Mouse (Mus musculus): ENCODE measurements around the gene Csmd2.

Gene Csmd2

DNA sequence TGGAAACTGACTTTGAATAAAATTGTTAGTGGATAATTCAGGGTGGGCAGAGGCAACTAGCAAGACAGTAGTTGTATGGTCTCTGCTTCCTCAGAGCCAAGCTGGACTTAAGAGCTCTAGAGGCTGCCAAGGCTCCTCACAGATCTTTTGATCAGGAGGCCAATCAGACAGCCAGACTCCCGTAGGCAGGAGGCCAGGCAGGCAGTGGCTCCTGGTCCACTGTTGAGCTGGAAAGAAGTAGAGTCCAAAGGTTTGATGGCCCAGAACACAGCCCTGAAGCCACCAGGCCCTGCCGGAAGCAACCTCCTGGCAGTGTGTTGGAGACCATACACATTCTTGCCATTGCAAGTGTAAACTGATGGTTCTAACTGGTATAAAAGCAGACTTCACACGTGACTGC, 155.5 kb downstream of the Csmd2 start:
- DNase-seq = no peak

DNA sequence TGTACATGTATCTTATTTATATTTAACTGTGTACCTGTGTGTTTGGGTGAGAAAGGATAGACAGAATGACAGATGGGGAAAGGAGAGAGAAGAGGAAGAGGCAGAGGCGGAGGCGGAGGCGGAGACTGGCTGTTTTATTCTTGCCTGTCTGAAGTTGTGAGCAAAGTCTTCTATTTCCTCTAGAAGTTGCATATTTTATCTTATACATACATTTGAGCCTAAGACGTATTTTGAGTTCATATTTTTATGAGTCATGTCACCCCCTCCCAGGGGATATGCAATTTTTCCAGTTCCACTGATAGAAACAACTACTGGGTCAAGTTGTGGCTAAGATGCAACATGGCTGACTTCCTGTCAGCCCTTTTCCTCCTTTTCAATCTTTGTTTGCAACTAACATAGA, 161.9 kb downstream of the Csmd2 start:
- no peak for DNase-seq

DNA sequence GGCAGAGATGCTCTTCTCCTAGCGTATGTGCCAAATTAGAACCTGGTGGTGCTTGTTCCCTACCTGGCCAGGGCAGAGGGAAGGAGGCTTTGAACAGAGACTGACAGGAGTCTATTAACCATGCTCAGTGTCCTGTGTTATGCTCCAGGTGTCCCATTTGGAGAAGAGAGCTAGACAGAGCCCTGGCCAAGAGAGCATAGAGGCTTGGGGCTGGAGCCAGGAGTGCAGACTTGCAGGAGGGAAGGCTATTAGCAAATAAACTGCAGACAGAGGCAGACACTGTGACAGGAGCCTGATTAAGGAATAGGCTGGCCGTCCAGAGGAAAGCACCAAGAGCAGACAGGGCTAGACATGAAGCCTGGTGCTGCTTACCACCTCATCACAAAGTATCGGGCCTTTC, 164.4 kb downstream of the Csmd2 start:
- no peak for DNase-seq

DNA sequence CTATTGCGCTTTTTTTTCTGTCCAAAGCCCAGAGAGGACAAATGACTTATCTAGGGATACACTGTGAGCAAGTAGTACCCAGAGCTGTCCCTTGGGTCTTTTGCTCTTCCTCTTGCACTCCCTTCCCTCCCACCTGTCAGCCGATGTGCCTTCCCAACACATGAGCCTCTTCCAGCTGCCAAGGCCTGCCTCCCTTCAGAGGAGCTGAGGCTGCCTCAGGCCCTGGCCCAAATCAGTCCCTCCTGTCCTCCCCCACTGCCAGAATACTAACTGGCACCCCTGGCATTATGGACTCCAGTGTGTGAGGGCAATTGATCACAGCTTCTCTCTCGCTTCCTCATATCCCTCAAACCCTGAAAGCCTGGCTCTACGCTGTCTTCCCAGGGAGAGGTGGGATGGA, 165.5 kb downstream of the Csmd2 start:
- DNase-seq = no peak

DNA sequence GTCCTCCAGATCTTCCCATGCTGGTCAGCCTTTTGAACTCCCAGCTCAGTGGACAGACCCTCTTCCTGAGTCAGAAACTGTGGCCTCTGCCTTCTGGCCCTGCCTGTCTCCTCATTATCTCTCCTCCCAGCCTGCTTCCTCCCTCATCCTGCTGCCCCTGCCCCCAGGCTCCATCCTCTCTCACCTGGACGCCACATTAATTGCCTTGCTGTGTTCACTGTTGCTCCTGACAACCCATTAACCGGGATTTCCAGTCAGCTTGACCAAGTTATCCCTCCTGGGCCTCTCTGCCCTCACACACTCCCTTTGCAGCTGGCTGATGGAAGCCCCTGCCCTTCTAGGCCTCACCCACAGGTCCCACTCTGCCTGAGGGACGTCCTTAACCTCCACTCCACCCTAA, 167.6 kb downstream of the Csmd2 start:
- no peak for DNase-seq

DNA sequence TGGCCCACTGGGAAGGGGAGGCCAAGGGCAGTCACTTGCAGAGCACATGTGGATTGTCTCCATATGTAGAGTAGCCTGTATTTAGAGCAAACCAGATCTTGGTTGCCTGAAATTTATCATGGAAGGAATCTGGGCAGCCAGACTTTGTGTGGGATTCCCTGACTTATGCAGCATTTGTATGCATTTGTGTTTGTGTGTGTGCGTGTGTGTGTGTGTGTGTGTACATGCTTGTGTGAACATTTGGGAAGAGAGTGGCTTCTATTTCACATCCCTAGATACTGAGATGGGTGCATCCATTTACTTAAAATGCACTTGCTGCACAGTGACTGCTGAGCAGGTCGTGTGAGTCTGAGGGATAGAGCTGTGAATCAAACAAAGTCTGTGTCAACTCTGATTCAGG, 173.0 kb downstream of the Csmd2 start:
- DNase-seq = no peak

DNA sequence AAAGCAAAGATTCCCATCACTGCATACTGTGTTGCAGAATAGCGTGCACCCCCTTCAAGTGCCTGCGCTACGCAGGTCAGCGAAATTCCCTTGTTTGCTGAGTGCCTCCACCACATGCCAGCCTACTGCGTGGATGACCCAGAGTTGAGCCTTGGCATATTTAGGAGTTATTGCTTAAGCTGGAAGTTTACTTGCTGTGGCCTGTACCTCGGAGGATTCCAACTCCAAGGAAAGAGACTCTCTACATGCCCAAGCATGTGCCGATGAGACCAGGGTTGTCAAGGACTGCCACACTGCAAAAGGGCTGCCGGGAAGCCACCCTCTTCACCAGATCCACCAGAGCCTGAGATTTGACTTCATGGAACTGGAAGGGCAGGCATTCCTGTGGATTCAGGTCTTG, 182.5 kb downstream of the Csmd2 start:
- DNase-seq = no peak

DNA sequence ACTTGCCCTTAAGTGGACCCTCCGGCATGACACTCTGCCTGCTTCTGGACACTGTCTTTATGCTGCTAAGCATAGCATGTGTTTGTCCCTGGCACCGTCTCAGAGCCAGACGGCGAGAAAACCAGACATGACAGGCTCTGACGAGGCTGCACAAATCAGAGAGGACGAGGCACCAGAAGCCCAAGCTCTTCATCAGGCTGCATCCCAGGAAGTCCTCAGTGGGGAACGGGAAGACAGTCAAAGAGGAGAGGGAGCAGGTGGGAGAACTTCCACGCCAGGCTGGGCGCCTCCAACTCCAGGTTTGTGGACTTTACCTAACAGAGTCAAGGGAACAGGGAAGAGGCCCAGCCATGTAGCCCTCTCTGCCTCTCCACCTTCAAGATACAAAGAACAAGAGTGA, 183.6 kb downstream of the Csmd2 start:
- DNase-seq = no peak

DNA sequence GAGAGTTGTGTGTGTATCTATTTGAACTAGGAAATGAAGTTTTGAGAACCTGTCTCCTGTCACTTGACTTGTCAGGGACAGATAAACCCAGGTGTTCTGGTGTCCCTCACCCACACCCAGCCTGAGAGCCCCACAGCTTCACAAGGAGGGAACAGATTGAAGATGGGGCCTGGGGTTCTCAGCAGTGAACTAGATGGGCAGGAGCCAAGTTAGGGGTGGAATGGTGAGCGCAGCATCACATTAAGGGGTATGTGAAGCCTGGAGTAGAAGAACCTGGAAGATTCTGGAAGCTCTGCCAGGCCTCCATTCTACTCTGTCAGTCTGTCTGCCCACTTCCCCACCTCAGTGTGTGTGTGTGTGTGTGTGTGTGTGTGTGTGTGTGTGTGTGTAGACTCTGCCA, 184.0 kb downstream of the Csmd2 start:
- no peak for DNase-seq

DNA sequence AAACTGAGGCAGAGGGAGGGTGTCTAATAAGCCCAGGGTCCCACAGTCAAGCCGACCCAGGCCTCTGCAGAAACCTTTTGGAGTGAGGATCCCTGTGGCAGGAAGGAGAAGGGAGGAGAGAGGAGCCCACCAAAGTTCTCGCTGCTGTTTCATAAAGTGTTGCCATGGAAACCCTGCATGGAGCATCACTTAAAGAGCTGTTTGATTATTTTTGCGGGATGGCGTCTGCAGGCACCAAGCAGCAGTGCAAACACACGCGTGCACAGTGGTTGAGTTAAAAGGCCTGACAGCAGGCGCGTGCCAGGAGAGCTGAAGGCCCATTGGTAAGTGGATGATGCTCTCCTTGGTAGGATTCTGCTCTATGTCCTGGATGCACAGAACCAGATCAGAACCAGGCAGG, 191.3 kb downstream of the Csmd2 start:
- no peak for DNase-seq

DNA sequence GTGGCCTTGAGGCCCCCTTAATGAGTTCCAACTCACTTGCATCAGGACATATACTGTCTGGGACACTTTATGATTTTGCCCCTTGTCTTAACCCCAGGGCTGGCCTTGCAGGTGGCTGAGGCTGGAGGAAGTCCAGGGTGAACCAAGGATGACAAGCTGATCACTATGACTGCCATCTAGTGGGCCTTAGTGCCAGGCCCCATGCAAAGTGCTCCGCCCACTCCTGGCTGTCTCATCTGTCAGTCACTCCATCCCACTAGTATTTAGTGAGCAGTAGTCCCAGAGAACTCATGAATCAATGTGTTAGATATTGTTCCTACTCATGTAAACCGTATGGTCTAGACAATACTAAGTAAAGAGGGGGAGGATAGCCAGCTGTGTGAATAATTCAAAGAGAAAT, 191.9 kb downstream of the Csmd2 start:
- no peak for DNase-seq

DNA sequence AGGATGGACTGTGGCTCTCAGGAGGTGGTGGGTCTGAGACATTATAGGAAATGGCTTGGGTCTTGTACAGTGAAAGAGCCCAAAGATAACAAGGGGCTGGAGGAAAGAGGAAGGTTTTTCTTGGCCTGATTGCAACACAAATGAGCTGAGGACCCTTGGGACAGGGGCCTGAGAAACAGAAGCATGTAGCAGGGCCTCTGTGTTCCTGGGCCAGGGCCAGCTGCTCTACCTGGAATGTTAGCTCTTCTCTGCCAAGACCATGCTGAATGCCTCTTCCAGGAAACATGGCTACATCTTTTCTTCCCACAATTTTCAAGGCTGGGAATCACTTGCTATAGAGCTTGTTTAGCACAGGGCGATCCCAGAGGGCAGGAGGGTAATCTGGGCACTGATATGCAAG, 197.1 kb downstream of the Csmd2 start:
- DNase-seq = no peak

DNA sequence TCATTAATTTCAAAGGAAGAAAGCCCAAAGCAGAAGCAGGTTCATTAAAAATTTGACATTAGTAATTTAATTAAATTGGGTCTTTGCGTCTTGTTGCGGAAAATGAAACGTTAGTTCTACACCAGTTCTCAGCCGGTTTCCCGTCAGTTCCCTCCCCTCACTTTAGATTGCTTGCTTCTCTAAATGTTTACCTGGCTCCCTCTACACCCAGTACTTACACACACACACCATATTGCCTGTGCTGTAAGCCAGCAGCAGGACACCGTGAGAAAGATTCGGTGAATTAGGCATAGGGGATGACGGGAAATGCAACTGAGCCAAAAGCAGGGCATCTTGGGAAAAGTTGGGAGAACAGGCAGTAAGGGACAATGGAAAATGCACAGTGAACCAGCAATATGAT, 206.8 kb downstream of the Csmd2 start:
- no peak for DNase-seq

DNA sequence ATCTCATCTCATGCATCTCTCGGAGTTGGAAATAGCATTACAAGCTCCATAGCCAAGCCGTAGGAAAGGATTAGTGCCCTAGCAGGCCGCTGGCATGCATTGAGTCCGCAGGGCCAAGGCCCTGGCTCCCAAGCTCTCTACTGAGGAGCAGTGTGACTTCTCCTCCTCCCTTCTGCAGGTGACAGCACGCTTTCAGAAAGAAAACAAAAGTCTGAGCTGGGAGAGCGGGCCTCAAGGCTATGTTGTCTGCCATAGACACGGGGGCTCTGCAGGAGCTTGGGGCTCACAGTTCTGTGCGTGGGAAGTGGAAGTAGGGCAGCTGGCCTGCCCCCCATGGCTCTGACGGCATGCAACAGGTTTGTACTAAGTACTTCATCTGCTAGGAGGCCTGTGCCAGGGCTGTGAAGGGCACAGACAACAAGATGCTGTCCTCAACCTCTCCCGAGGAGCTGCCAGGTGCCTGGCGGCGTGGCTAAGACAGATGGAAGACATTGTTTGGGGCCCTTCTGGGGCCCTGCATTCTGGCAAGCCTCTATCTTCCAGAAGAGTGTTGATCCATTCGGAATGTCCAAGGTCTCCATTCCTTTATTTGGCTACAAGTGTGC, 230.4 kb downstream of the Csmd2 start:
- no peak for DNase-seq

DNA sequence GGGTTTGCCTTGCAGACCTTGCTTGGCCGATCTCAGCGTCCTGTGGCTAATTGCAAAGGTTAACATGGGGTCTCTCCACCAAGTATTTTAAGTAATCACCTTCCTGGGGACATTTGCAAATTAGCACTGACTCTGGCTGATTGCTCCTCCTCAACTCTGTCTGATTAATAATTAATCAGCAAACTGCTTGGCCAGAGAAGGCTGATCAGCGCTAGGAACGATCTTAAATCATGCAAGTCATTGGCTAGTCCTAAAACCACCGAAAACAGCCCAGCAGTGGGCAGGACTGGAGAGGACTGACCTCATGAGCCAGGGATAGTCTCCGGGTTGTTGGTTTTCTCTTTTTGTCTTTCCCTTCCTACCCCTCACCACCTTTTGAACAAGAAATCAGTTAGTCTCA, 236.8 kb downstream of the Csmd2 start:
- no peak for DNase-seq

DNA sequence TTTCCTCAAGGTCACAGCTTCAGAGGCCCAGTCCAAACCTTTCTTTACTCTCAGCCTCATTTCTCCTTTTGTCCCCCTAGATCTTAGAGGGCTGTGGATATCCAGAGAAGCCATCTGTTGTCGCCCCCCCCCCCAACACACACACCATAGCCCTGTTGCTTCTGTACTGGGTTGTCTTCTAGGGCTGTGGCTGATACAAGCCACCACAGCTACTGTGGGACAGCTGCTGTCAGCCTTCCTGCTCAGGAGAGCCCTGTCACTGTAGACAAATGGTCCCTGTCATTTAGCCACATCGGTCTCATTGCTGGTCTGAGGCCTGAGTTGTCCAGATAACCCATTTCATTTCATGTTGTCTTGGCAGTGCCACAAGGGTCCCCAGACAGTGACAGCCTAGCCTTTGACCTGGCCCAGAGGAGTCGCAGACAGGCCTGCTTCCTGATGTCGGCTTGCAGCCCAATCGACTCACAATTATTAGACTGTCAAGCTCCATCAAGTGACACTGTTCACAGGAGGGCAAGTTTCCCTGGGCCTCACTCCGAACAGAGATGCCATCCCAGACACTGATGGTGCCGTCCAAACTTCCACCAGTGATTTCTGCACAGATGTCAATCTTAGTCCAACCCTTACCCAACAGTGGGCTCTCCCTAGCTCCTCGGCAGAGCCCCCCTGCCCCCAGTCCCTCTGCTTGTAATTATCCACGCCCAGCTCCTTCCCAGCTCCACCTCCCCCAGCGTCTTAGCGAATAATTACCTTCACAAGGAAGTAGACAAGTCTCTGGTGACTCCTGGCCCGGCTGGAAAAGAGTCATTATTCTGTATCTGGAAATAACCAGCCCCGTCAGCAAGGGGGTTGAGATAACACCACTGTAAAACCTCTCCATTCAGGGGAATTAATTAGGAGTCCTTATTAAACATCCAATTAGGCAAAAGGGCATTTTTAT, 240.0 kb downstream of the Csmd2 start:
- no peak for DNase-seq

DNA sequence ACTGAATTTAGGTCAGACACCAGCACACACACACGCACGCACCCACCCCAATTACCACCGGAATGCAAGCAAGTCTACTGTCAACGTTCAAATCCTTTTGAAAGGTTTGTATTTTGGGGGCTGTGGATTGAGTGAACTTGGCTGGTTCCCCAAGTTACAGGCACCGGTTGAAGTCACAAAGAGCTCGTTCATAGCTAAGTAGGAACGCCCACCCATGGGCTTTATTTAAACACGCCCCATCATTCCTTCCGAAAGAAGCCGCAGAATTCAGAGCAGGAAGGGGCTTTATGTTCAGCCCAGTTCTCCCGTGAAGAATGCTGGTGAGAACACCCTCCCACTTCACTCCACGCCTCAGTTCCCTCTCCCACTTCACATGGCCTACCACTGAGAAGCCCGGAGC, 245.8 kb downstream of the Csmd2 start:
- no peak for DNase-seq

DNA sequence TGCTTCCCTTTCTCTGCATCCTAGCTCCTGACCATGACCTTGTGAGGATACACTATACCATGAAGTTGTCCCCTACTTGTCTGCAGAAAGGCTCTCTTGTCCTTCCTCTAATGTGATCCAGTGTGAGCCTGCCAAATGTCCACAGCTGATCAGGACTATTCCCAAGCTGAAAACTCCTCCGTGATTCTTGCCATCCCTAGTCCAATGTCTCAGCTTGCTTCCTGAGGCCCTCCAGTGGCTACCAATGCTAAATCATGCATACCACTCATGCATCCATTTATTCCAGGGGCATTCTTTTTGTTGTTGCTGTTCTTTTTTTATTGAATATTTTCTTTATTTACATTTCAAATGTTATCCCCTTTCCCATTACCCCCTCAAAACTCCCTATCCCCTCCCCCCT, 251.5 kb downstream of the Csmd2 start:
- no peak for DNase-seq

DNA sequence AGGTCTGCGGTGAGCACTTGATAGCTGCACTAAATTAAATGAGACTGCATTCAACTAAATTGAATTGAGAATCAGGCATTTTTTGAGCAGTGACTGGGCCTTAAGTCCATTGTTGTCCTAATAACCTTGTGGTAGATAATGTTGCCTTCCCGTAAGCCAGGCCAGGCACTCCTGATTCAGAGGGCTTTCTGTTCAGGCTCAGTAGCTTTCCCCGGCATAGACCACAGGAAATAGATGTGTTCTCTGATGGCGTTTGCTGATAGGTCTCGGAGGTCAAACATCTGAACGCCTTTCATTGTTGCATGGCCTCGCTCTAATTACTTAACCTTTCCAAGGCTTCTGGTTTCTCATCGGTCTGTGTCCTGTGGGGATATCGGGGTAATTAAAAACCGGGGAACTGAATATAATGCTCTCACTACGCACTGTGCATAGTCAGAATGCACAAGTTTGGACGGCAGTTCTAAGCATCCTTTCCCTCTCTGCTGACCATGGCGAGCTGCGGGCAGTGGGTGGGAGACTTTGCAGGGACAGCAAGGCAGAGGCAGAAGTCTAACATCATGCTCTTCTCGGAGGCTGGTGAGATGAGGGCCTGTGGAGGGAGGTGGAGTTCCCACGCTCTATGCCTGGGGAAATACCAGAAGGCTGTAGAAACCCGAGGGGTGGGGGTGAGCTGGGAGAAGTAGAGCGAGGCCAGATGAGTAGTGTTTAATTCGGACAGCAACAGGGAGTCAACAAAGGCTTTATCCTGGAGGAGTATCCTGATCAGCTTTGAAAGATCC, 253.6 kb downstream of the Csmd2 start:
- no peak for DNase-seq

DNA sequence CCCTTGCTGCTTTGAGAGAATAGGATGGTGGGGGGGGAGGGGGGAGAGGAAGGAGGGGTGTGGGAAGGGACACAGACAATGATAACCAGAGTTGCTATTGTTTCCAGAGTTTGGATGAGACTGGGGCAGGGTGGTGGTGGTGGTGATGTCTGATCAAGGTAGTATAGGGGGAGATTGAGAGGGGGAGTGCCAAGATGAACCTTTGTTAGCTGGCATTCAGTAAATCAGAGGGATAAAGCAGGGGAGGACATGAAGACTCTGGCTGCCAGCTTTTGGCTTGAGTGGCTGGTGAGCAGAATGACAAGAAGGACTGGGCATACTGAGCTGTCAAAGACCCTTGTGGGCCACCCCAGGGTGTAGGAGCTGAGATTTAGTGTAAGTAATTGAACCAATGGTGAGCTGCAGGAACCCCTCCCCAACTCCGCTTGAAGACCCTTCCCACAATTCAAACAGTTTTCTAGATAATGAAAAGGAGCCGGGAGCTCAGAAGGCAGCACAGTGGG, 254.2 kb downstream of the Csmd2 start:
- DNase-seq = no peak

DNA sequence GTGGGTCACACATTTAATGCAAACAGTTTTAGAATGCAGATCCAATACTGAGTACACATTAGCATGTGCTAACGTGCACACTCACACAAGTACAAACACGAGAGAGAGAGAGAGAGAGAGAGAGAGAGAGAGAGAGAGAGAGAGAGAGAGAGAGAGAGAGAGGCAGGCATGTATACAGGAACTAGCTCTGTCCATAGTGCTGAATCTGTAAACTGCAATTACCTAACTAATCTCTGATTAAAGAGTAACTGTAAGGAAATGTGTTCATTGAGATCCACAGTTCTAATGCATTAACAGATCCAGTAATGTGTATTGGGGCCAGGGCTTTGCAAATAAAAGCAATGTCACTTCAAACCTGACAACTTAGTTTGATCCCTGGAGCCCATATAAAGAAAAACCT, 257.5 kb downstream of the Csmd2 start:
- DNase-seq = no peak

DNA sequence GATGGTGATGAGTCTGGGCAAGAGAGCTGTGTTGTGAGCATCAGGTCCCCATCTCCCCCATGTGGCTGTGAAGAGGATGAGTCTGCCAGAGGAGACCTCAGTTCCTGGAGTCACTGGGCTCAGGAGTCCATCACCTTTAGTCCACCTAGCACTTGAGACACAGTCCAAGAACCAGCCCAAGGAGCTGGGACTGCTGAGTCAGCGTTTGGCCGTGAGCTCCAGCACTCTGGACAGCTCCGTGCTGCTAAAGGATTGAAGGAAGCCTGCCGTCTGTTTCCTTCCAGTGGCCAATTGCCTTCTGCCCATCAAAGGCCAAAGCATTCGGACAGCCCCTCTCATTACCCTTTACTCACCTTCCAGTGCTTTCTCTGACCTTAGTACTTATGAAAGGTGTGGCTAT, 261.0 kb downstream of the Csmd2 start:
- no peak for DNase-seq

DNA sequence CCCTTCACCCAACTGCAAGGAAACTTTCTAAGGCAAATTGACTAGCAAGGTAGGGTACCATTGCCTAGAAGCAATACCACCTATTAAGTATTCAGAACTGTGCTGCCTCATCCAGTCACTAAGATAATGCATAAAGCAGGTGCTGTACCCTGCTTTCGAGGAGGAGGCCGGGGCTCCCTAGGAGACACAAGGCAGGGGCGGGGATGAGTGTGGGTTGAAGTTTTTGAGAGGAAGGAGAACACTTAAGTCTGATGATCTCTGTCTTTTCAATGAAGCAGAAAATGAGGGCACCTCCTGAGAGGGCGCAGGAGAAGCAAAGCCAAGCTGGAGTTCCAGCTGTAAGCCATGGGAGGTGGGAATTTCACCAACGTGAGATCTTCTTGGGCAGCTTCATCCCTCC, 271.6 kb downstream of the Csmd2 start:
- DNase-seq = no peak
